Mouse (Mus musculus) MEL (cell line): Measurements from ENCODE around the gene Adam23. TPM values are rescaled to one million over a fixed set of nuclear protein-coding genes. Genes with fewer than 3 reads are reported as not detected.

Source experiments
- DNase-seq: peaks from one replicate; pipeline ENCODE4 v3.0.0; 2011; ENCODE audit warnings: low read depth, low spot score
- H3K27ac ChIP-seq: 2 replicates; pipeline ENCODE4 v1.5.1; 2012; ENCODE audit warnings: low read depth, mild to moderate bottlenecking, control low read depth, low read length, moderate library complexity; ENCODE audit not compliant: control insufficient read depth
- H3K27me3 ChIP-seq, 2 experiments: fragments of 150-350 bp in 1 of 2; sonication (generic) in 1 of 2; 2 replicates each; pipeline ENCODE4 v1.6.1; 2012; ENCODE audit warnings: low read length in 2 of 2, mild to moderate bottlenecking in 2 of 2, improper control_type of control experiment in 1 of 2, moderate library complexity in 1 of 2; ENCODE audit not compliant: insufficient read depth in 2 of 2, control insufficient read depth in 1 of 2
- H3K36me3 ChIP-seq, 2 experiments: 2 replicates each; pipeline ENCODE4 v1.6.1; 2012 to 2014; ENCODE audit warnings: low read length in 2 of 2, improper control_type of control experiment in 1 of 2, inconsistent platforms in 1 of 2, mild to moderate bottlenecking in 1 of 2; ENCODE audit not compliant: insufficient read depth in 2 of 2, control insufficient read depth in 1 of 2
- H3K4me1 ChIP-seq, 2 experiments: fragments of 150-350 bp in 1 of 2; sonication (generic) in 1 of 2; 2 replicates each; pipeline ENCODE4 v1.6.1; 2012; ENCODE audit warnings: low read length in 2 of 2, improper control_type of control experiment in 1 of 2, mild to moderate bottlenecking in 1 of 2; ENCODE audit not compliant: insufficient read depth in 2 of 2, control insufficient read depth in 1 of 2
- H3K4me3 ChIP-seq, 2 experiments: fragments of 150-350 bp in 1 of 2; sonication (generic) in 1 of 2; 2 replicates each; pipeline ENCODE4 v1.5.1; 2012; ENCODE audit warnings: low read depth in 2 of 2, low read length in 2 of 2, mild to moderate bottlenecking in 2 of 2, moderate library complexity in 2 of 2, control low read depth in 1 of 2, improper control_type of control experiment in 1 of 2; ENCODE audit not compliant: control insufficient read depth in 1 of 2, insufficient read depth in 1 of 2
- H3K79me2 ChIP-seq: 2 replicates; pipeline ENCODE4 v1.6.1; 2012; ENCODE audit warnings: mild to moderate bottlenecking, low read length, moderate library complexity; ENCODE audit not compliant: control insufficient read depth, poor library complexity, insufficient read depth
- H3K9ac ChIP-seq: 2 replicates; pipeline ENCODE4 v1.6.1; 2012; ENCODE audit warnings: low read depth, mild to moderate bottlenecking, control low read depth, low read length, moderate library complexity; ENCODE audit not compliant: control insufficient read depth, poor library complexity, severe bottlenecking
- H3K9me3 ChIP-seq: fragments of 150-350 bp; sonication (generic); replicated peaks from 2 replicates; pipeline ENCODE4 v1.6.1; 2012; ENCODE audit warnings: mild to moderate bottlenecking, low read length, improper control_type of control experiment, moderate library complexity; ENCODE audit not compliant: insufficient read depth
- CHD2 ChIP-seq: IDR thresholded peaks from 2 replicates; pipeline ENCODE4 v1.6.1; 2011; ENCODE audit warnings: low read length, improper control_type of control experiment
- CTCF ChIP-seq, 3 experiments: IDR thresholded peaks in 2 of 3; conservative IDR thresholded peaks in 1 of 3; 2 replicates each; pipeline ENCODE4 v1.5.1; 2011 to 2012; ENCODE audit warnings: low read length in 3 of 3, low read depth in 2 of 3, mild to moderate bottlenecking in 2 of 3, improper control_type of control experiment in 1 of 3, inconsistent platforms in 1 of 3, mixed read lengths in 1 of 3, moderate library complexity in 1 of 3; ENCODE audit not compliant: control insufficient read depth in 1 of 3, insufficient read depth in 1 of 3, poor library complexity in 1 of 3, severe bottlenecking in 1 of 3
- EP300 ChIP-seq, 2 experiments: IDR thresholded peaks; 2 replicates each; pipeline ENCODE4 v1.6.1; 2011; ENCODE audit warnings: improper control_type of control experiment in 2 of 2, low read length in 2 of 2, low read depth in 1 of 2, mild to moderate bottlenecking in 1 of 2
- ETS1 ChIP-seq: IDR thresholded peaks from 2 replicates; pipeline ENCODE4 v1.6.1; 2012; ENCODE audit warnings: low read depth, mild to moderate bottlenecking, inconsistent platforms, low read length, improper control_type of control experiment, moderate library complexity
- GABPA ChIP-seq: IDR thresholded peaks from 2 replicates; pipeline ENCODE4 v1.6.1; 2012; ENCODE audit warnings: low read depth, mild to moderate bottlenecking, inconsistent platforms, low read length, improper control_type of control experiment, moderate library complexity
- HCFC1 ChIP-seq: IDR thresholded peaks from 2 replicates; pipeline ENCODE4 v1.6.1; 2012; ENCODE audit warnings: low read depth, mild to moderate bottlenecking, inconsistent platforms, low read length, improper control_type of control experiment, moderate library complexity
- JUND ChIP-seq: IDR thresholded peaks from 2 replicates; pipeline ENCODE4 v1.6.1; 2011; ENCODE audit warnings: low read depth, mild to moderate bottlenecking, improper control_type of control experiment, low read length
- MAX ChIP-seq: IDR thresholded peaks from 2 replicates; pipeline ENCODE4 v1.6.1; 2011; ENCODE audit warnings: low read length, improper control_type of control experiment
- MXI1 ChIP-seq: IDR thresholded peaks from 2 replicates; pipeline ENCODE4 v1.6.1; 2011; ENCODE audit warnings: mild to moderate bottlenecking, low read depth, low read length, improper control_type of control experiment
- NELFE ChIP-seq: IDR thresholded peaks from 2 replicates; pipeline ENCODE4 v1.6.1; 2011; ENCODE audit warnings: low read depth, low read length, improper control_type of control experiment
- POLR2A ChIP-seq, 2 experiments: IDR thresholded peaks; 2 replicates each; pipeline ENCODE4 v1.6.1; 2011 to 2012; ENCODE audit warnings: low read length in 2 of 2, mild to moderate bottlenecking in 2 of 2, control low read depth in 1 of 2, improper control_type of control experiment in 1 of 2, low read depth in 1 of 2, moderate library complexity in 1 of 2; ENCODE audit not compliant: control insufficient read depth in 1 of 2, insufficient read depth in 1 of 2, poor library complexity in 1 of 2
- RAD21 ChIP-seq: IDR thresholded peaks from 2 replicates; pipeline ENCODE4 v1.6.1; 2011; ENCODE audit warnings: mild to moderate bottlenecking, low read depth, low read length, improper control_type of control experiment
- RCOR1 ChIP-seq: IDR thresholded peaks from 2 replicates; pipeline ENCODE4 v1.6.1; 2012; ENCODE audit warnings: low read depth, mild to moderate bottlenecking, inconsistent platforms, low read length, improper control_type of control experiment
- SIN3A ChIP-seq: IDR thresholded peaks from 2 replicates; pipeline ENCODE4 v1.6.1; 2012; ENCODE audit warnings: low read length, improper control_type of control experiment, inconsistent platforms
- TBP ChIP-seq: IDR thresholded peaks from 2 replicates; pipeline ENCODE4 v1.8.0; 2011; ENCODE audit warnings: low read depth, low read length, improper control_type of control experiment
- TCF12 ChIP-seq: IDR thresholded peaks from 2 replicates; pipeline ENCODE4 v1.6.1; 2014; ENCODE audit warnings: low read depth, mild to moderate bottlenecking, inconsistent platforms, low read length, improper control_type of control experiment, moderate library complexity
- USF2 ChIP-seq, 2 experiments: IDR thresholded peaks; 2 replicates each; pipeline ENCODE4 v1.6.1; 2011 to 2012; ENCODE audit warnings: improper control_type of control experiment in 2 of 2, low read length in 2 of 2, borderline replicate concordance in 1 of 2, inconsistent platforms in 1 of 2, low read depth in 1 of 2, mild to moderate bottlenecking in 1 of 2; ENCODE audit not compliant: insufficient read depth in 1 of 2
- ZKSCAN1 ChIP-seq: IDR thresholded peaks from 2 replicates; pipeline ENCODE4 v1.6.1; 2012; ENCODE audit warnings: low read depth, mild to moderate bottlenecking, inconsistent platforms, low read length, improper control_type of control experiment, moderate library complexity
- ZNF384 ChIP-seq: IDR thresholded peaks from 2 replicates; pipeline ENCODE4 v1.6.1; 2012; ENCODE audit warnings: low read depth, mild to moderate bottlenecking, inconsistent platforms, low read length, improper control_type of control experiment
- polyA plus RNA-seq, 2 experiments: library from polyadenylated mRNA; stranded (reverse) in 1 of 2; unstranded in 1 of 2; fragments of >175 nt in 1 of 2; fragments of >200 nt in 1 of 2; gene quantifications; 2 replicates each; pipeline versions ENCODE4 v1.2.1 to v1.2.4; 2012; ENCODE audit warnings: low replicate concordance in 2 of 2, low read depth in 1 of 2; ENCODE audit not compliant: insufficient read length in 2 of 2, insufficient read depth in 1 of 2, missing spikeins in 1 of 2
- total RNA-seq: library from RNA; depleted of rRNA; stranded (reverse); fragments of 300-350 nt; gene quantifications from 2 replicates; pipeline ENCODE4 v1.2.3, GENCODE M21; 2012; rRNA removed

The Adam23 gene
- total RNA-seq (not detected in 2 replicates), polyA plus RNA-seq (not detected)

DNA sequence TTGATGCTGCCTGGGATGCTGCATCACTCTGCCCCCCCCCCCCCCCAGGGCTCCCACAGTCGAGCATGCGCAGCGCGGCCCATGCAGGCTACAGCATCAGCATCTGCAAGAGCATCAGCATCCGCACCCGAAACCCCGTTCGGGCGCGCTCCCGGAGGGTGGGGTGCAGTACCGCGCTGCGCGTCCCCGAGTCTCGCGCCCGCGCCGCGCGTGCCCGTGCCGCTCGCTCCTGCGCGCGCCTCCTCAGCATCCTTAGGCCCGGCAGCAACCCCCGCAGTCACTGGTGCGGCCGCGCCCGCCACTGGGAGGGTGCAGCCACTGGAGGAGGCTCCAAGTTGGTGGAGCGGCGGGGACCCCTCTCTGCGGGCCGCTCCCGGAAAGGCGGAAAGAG lies at the start of gene Adam23:
TSS of gene Adam23 (plus strand) at position 236 of the 391 bp plus-strand sequence.
- Histone ChIP-seq H3K79me2 (no peaks in the 10 kb centered on the region), H3K9me3 (no peaks in the 10 kb centered on the region), H3K36me3 (no peaks in the 10 kb centered on the region), H3K4me1 (no peaks in the 10 kb centered on the region), H3K4me3 (no peak within 1 kb of the TSS), H3K9ac (no peak within 1 kb of the TSS), H3K27me3 (no peaks in the 10 kb centered on the region), H3K27ac (no peak within 1 kb of the TSS)
- no peak for DNase-seq
- TF ChIP-seq CHD2: no peak
- TF ChIP-seq RCOR1: no peak
- no peak for TF ChIP-seq MAX
- no peak for TF ChIP-seq ETS1
- TF ChIP-seq MXI1: no peak
- no peak for TF ChIP-seq SIN3A
- TF ChIP-seq GABPA: no peak

DNA sequence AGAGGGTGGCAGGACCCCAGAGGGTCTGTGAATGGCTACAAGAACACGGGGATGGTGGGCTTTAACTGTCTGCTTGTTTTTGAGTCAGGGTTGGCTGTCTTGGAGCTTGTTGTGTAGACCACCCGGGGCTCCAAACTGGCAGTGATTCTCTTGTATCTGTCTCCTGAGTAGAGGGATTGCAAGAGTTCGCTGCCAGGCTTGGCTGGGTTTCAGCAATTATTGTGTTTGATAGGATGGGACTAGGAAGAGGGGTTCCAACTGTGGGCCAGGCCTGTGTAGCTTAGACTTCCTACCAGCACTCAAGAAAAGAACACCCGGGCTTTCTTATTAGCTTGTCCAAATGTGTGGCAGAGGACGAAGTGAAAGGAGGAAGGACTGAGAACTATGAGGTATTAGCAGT lies 44.6 kb upstream of the Adam23 start:
- no peak overlapping the region for H3K9ac ChIP-seq
- H3K36me3 ChIP-seq: no peaks in the 10 kb centered on the region
- H3K79me2 ChIP-seq: no peaks in the 10 kb centered on the region
- no peak overlapping the region for H3K27ac ChIP-seq
- H3K4me1 ChIP-seq: no peaks in the 10 kb centered on the region
- no peaks in the 10 kb centered on the region for H3K9me3 ChIP-seq
- no peak overlapping the region for H3K4me3 ChIP-seq
- no peaks in the 10 kb centered on the region for H3K27me3 ChIP-seq
- TF ChIP-seq ZKSCAN1 (no peak), USF2 (IDR thresholded peaks at IDR 0.05; ENCODE audit: borderline replicate concordance in 1 of 2, insufficient read depth in 1 of 2, low read depth in 1 of 2, low read length in 2 of 2) (no peak), MAX (no peak), TBP (no peak), NELFE (no peak), HCFC1 (no peak), ZNF384 (no peak)
- DNase-seq: no peak

DNA sequence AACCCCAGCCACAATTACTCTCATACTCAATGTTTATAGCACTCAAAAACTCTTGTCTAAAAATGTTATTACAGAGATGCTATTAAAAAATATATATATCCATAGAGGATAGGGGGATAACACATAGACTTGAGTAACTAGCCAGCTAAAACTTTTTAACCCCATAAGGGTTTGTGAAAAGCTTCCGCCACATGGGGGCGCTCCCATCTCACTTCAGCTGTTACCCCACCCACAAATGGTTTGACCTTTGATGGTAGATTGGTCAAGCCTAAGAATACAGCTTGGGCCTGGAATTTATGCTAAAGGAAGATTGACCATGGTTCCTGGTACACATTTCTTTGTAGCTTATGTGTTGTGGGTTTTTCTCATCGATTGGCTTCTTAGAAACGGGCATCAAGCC lies 42.1 kb upstream of the Adam23 start:
- TF ChIP-seq CTCF (IDR thresholded peaks at IDR 0.05 in 2 of 3, conservative IDR thresholded peaks at IDR 0.05 in 1 of 3; ENCODE audit: control insufficient read depth in 1 of 3, insufficient read depth in 1 of 3, low read depth in 2 of 3, low read length in 3 of 3, poor library complexity in 1 of 3, severe bottlenecking in 1 of 3): peak in 2 of 3 experiments; percentile 19 to 34; a peak in 3 of 6 replicates
- no peak for TF ChIP-seq JUND
- no peak for TF ChIP-seq POLR2A (IDR thresholded peaks at IDR 0.05; ENCODE audit: control insufficient read depth in 1 of 2, insufficient read depth in 1 of 2, low read depth in 1 of 2, low read length in 2 of 2, poor library complexity in 1 of 2)
- TF ChIP-seq RAD21: peak; percentile 19
- no peak for TF ChIP-seq EP300 (IDR thresholded peaks at IDR 0.05; ENCODE audit: low read depth in 1 of 2, low read length in 2 of 2)
- TF ChIP-seq TCF12: no peak
- TF ChIP-seq HCFC1: no peak
- no peaks in the 10 kb centered on the region for H3K36me3 ChIP-seq
- H3K9me3 ChIP-seq: no peaks in the 10 kb centered on the region
- no peak overlapping the region for H3K9ac ChIP-seq
- DNase-seq: peak; percentile 5
- no peak overlapping the region for H3K27ac ChIP-seq
- no peak overlapping the region for H3K4me3 ChIP-seq
- H3K79me2 ChIP-seq: no peaks in the 10 kb centered on the region
- H3K4me1 ChIP-seq: no peaks in the 10 kb centered on the region
- H3K27me3 ChIP-seq: no peaks in the 10 kb centered on the region
